In genomic region chr13:63879864-63880141, GRCm38 (mm10) we compare ENCODE assay signal across 26 mouse cellular contexts.
DNase-seq lines count a peak whose midpoint lies in the region; ATAC-seq and TF ChIP-seq lines count a peak whose summit lies in the region.
"Had no signal": no experiment of that assay in that cellular context is flagged by ENCODE, and none has a peak within 500 bp of the region (broad histone marks: within the 10 kb centered on the region; RNA-seq: fewer than 3 reads in every experiment).

No protein-coding gene starts in this region.

- no peak for TF ChIP-seq CTCF in midbrain, postnatal 0 days (IDR thresholded peaks at IDR 0.05)

- no peaks in the 10 kb centered on the region for H3K27me3 ChIP-seq in embryonic facial prominence, embryonic 14.5 days (replicated peaks; ENCODE audit: control insufficient read depth, insufficient read depth, low read length)
- H3K27me3 ChIP-seq in embryonic facial prominence, embryonic 10.5 days (replicated peaks; ENCODE audit: low read depth, poor library complexity, severe bottlenecking): no peaks in the 10 kb centered on the region
- H3K27me3 ChIP-seq in forebrain, embryonic 14.5 days (replicated peaks; ENCODE audit: control insufficient read depth, insufficient read depth, low read length): no peaks in the 10 kb centered on the region
- no peaks in the 10 kb centered on the region for H3K27me3 ChIP-seq in forebrain, embryonic 12.5 days
- no peaks in the 10 kb centered on the region for H3K27me3 ChIP-seq in midbrain, embryonic 14.5 days (ENCODE audit: control insufficient read depth, insufficient read depth, low read length)
- no peaks in the 10 kb centered on the region for H3K27me3 ChIP-seq in midbrain, postnatal 0 days (ENCODE audit: insufficient read depth, low read length)
- H3K27me3 ChIP-seq in stomach, embryonic 16.5 days (ENCODE audit: control insufficient read depth, insufficient read depth, low read length): no peaks in the 10 kb centered on the region
- H3K27me3 ChIP-seq: CH12.LX; embryonic facial prominence, embryonic 12.5 days; embryonic facial prominence, embryonic 15.5 days; forebrain, embryonic 15.5 days; Patski had no signal

- H3K27ac ChIP-seq in embryonic facial prominence, embryonic 14.5 days (replicated peaks; ENCODE audit: low read depth, low read length): no peak overlapping the region
- no peak overlapping the region for H3K27ac ChIP-seq in embryonic facial prominence, embryonic 10.5 days (replicated peaks)
- H3K27ac ChIP-seq in forebrain, embryonic 14.5 days (ENCODE audit: low read depth, low read length): no peak overlapping the region
- no peak overlapping the region for H3K27ac ChIP-seq in forebrain, embryonic 12.5 days
- H3K27ac ChIP-seq in midbrain, embryonic 14.5 days (replicated peaks; ENCODE audit: low read depth, low read length): no peak overlapping the region
- no peak overlapping the region for H3K27ac ChIP-seq in midbrain, postnatal 0 days (ENCODE audit: low read depth, low read length)
- H3K27ac ChIP-seq in stomach, embryonic 16.5 days (ENCODE audit: low read length): no peak overlapping the region
- H3K27ac ChIP-seq: embryonic facial prominence, embryonic 12.5 days; embryonic facial prominence, embryonic 15.5 days; forebrain, embryonic 10.5 days; forebrain, embryonic 15.5 days had no signal

- H3K4me1 ChIP-seq in embryonic facial prominence, embryonic 14.5 days (ENCODE audit: control insufficient read depth, insufficient read depth, low read length): no peaks in the 10 kb centered on the region
- H3K4me1 ChIP-seq in embryonic facial prominence, embryonic 10.5 days: peaks cover 7% of the 10 kb centered on the region; the same call in 1 of the 2 replicates
- H3K4me1 ChIP-seq in forebrain, embryonic 14.5 days (ENCODE audit: control insufficient read depth, insufficient read depth, low read length): peaks cover 8% of the 10 kb centered on the region; the same call in 1 of the 2 replicates
- H3K4me1 ChIP-seq in forebrain, embryonic 12.5 days: peaks cover 11% of the 10 kb centered on the region
- no peaks in the 10 kb centered on the region for H3K4me1 ChIP-seq in midbrain, embryonic 14.5 days (ENCODE audit: control insufficient read depth, insufficient read depth, low read length)
- no peaks in the 10 kb centered on the region for H3K4me1 ChIP-seq in midbrain, postnatal 0 days (ENCODE audit: insufficient read depth, low read length)
- H3K4me1 ChIP-seq in stomach, embryonic 16.5 days (ENCODE audit: control insufficient read depth, insufficient read depth, low read length): peaks cover 6% of the 10 kb centered on the region; the same call in 1 of the 2 replicates
- H3K4me1 ChIP-seq: embryonic facial prominence, embryonic 15.5 days had no signal

- WGBS in embryonic facial prominence, embryonic 14.5 days: 74% methylated on average over 4 of the region's 4 CpGs
- 83% methylated on average over 4 of the region's 4 CpGs for WGBS in embryonic facial prominence, embryonic 10.5 days
- 26% methylated on average over 4 of the region's 4 CpGs for WGBS in forebrain, embryonic 14.5 days
- WGBS in forebrain, embryonic 12.5 days: 47% methylated on average over 4 of the region's 4 CpGs
- 61% methylated on average over 4 of the region's 4 CpGs for WGBS in midbrain, embryonic 14.5 days
- WGBS in midbrain, postnatal 0 days: 55% methylated on average over 4 of the region's 4 CpGs
- 48% methylated on average over 4 of the region's 4 CpGs for WGBS in stomach, embryonic 16.5 days

- peaks cover 5% of the 10 kb centered on the region for H3K36me3 ChIP-seq in embryonic facial prominence, embryonic 14.5 days (ENCODE audit: control insufficient read depth, insufficient read depth, low read length)
- H3K36me3 ChIP-seq in embryonic facial prominence, embryonic 10.5 days (replicated peaks): peaks cover 6% of the 10 kb centered on the region; the same call in 1 of the 2 replicates
- no peaks in the 10 kb centered on the region for H3K36me3 ChIP-seq in forebrain, embryonic 14.5 days (ENCODE audit: control insufficient read depth, insufficient read depth, low read length)
- H3K36me3 ChIP-seq in forebrain, embryonic 12.5 days (replicated peaks): no peaks in the 10 kb centered on the region
- H3K36me3 ChIP-seq in midbrain, embryonic 14.5 days (ENCODE audit: control insufficient read depth, insufficient read depth, low read length): 0 out of 2 replicates have a peak, but pooled peaks cover 3% of the 10 kb centered on the region
- no peaks in the 10 kb centered on the region for H3K36me3 ChIP-seq in midbrain, postnatal 0 days (ENCODE audit: insufficient read depth, low read length)
- H3K36me3 ChIP-seq in stomach, embryonic 16.5 days (ENCODE audit: control insufficient read depth, insufficient read depth, low read length): no peaks in the 10 kb centered on the region
- H3K36me3 ChIP-seq: embryonic facial prominence, embryonic 12.5 days; embryonic facial prominence, embryonic 15.5 days; forebrain, embryonic 15.5 days had no signal

- no peak overlapping the region for H3K4me2 ChIP-seq in embryonic facial prominence, embryonic 14.5 days (ENCODE audit: low read depth, low read length)
- no peak overlapping the region for H3K4me2 ChIP-seq in forebrain, embryonic 14.5 days (ENCODE audit: low read length)
- H3K4me2 ChIP-seq in forebrain, embryonic 12.5 days: no peak overlapping the region
- no peak overlapping the region for H3K4me2 ChIP-seq in midbrain, embryonic 14.5 days (ENCODE audit: low read length)
- H3K4me2 ChIP-seq in midbrain, postnatal 0 days (ENCODE audit: low read depth, low read length, poor library complexity, severe bottlenecking): no peak overlapping the region
- no peak overlapping the region for H3K4me2 ChIP-seq in stomach, embryonic 16.5 days (ENCODE audit: low read depth, low read length)
- H3K4me2 ChIP-seq: embryonic facial prominence, embryonic 12.5 days; embryonic facial prominence, embryonic 15.5 days; forebrain, embryonic 15.5 days had no signal

- no peak for DNase-seq in embryonic facial prominence, embryonic 14.5 days (ENCODE audit: low spot score)
- DNase-seq in embryonic facial prominence, embryonic 10.5 days (ENCODE audit: low spot score): no peak
- no peak for DNase-seq in forebrain, embryonic 14.5 days (ENCODE audit: low spot score)
- peak; percentile 2 for DNase-seq in midbrain, embryonic 14.5 days
- no peak for DNase-seq in midbrain, postnatal 0 days (ENCODE audit: low spot score)
- DNase-seq: adrenal gland, adult 8-10 months; adrenal gland, postnatal 14 days; adrenal gland, postnatal 36 days; B cell, adult 2 months; cerebellum, adult 18-20 months; cerebellum, adult 8-10 months; cerebellum, adult 9-11 months; cerebellum, postnatal 14 days; cerebellum, postnatal 36 days; embryo, embryonic 11 days had no signal

- no peaks in the 10 kb centered on the region for H3K9me3 ChIP-seq in embryonic facial prominence, embryonic 14.5 days (ENCODE audit: control insufficient read depth, low read length)
- no peaks in the 10 kb centered on the region for H3K9me3 ChIP-seq in embryonic facial prominence, embryonic 10.5 days
- no peaks in the 10 kb centered on the region for H3K9me3 ChIP-seq in forebrain, embryonic 14.5 days (replicated peaks; ENCODE audit: control insufficient read depth, low read length)
- no peaks in the 10 kb centered on the region for H3K9me3 ChIP-seq in forebrain, embryonic 12.5 days
- no peaks in the 10 kb centered on the region for H3K9me3 ChIP-seq in midbrain, embryonic 14.5 days (ENCODE audit: control insufficient read depth, low read length)
- H3K9me3 ChIP-seq in midbrain, postnatal 0 days (ENCODE audit: low read length): no peaks in the 10 kb centered on the region
- no peaks in the 10 kb centered on the region for H3K9me3 ChIP-seq in stomach, embryonic 16.5 days (replicated peaks; ENCODE audit: control insufficient read depth, low read length)
- H3K9me3 ChIP-seq: embryonic facial prominence, embryonic 12.5 days; embryonic facial prominence, embryonic 15.5 days; forebrain, embryonic 10.5 days; forebrain, embryonic 15.5 days; G1E had no signal

- ATAC-seq in embryonic facial prominence, embryonic 14.5 days (ENCODE audit: low read depth): peak; percentile 67
- ATAC-seq in forebrain, embryonic 14.5 days: peak; percentile 66; the same call in 1 of the 2 replicates
- ATAC-seq in forebrain, embryonic 12.5 days (ENCODE audit: low FRiP score): no peak
- ATAC-seq in midbrain, embryonic 14.5 days (ENCODE audit: low FRiP score, low TSS enrichment): no peak
- no peak for ATAC-seq in midbrain, postnatal 0 days (ENCODE audit: low FRiP score)
- ATAC-seq in stomach, embryonic 16.5 days (ENCODE audit: insufficient read depth, low FRiP score): 0 out of 2 replicates have a peak, but pooled peaks have one; percentile 25
- ATAC-seq: activated CD4-positive, CD25-positive, alpha-beta regulatory T cell, adult 4 months; forebrain, embryonic 15.5 days; Patski had no signal

- no peak overlapping the region for H3K9ac ChIP-seq in embryonic facial prominence, embryonic 14.5 days (ENCODE audit: low read depth, low read length)
- H3K9ac ChIP-seq in forebrain, embryonic 14.5 days (ENCODE audit: low read length): no peak overlapping the region
- no peak overlapping the region for H3K9ac ChIP-seq in forebrain, embryonic 12.5 days
- H3K9ac ChIP-seq in midbrain, embryonic 14.5 days (replicated peaks; ENCODE audit: low read length): no peak overlapping the region
- H3K9ac ChIP-seq in midbrain, postnatal 0 days (replicated peaks; ENCODE audit: low read length, poor library complexity, severe bottlenecking): no peak overlapping the region
- no peak overlapping the region for H3K9ac ChIP-seq in stomach, embryonic 16.5 days (ENCODE audit: low read length)
- H3K9ac ChIP-seq: embryonic facial prominence, embryonic 12.5 days; embryonic facial prominence, embryonic 15.5 days; forebrain, embryonic 15.5 days had no signal

- H3K4me3 ChIP-seq in embryonic facial prominence, embryonic 14.5 days (ENCODE audit: low read depth, low read length): no peak overlapping the region
- no peak overlapping the region for H3K4me3 ChIP-seq in embryonic facial prominence, embryonic 10.5 days
- H3K4me3 ChIP-seq in forebrain, embryonic 14.5 days (ENCODE audit: low read depth, low read length): no peak overlapping the region
- no peak overlapping the region for H3K4me3 ChIP-seq in forebrain, embryonic 12.5 days (replicated peaks)
- H3K4me3 ChIP-seq in midbrain, embryonic 14.5 days (replicated peaks; ENCODE audit: low read depth, low read length): no peak overlapping the region
- no peak overlapping the region for H3K4me3 ChIP-seq in midbrain, postnatal 0 days (ENCODE audit: low read depth, low read length)
- H3K4me3 ChIP-seq in stomach, embryonic 16.5 days (replicated peaks; ENCODE audit: low read length): no peak overlapping the region
- H3K4me3 ChIP-seq: embryonic facial prominence, embryonic 12.5 days; embryonic facial prominence, embryonic 15.5 days; erythroblast, embryonic 14.5 days; forebrain, embryonic 10.5 days; forebrain, embryonic 15.5 days had no signal

Comparison
In these comparisons a context has a peak if more than half of its experiments do, and no peak if none do; other contexts are left out.
1. ATAC-seq: peak in embryonic facial prominence, embryonic 14.5 days (single experiment), forebrain, embryonic 14.5 days (single experiment) and stomach, embryonic 16.5 days (single experiment); none in forebrain, embryonic 12.5 days (single experiment), midbrain, embryonic 14.5 days (single experiment) and midbrain, postnatal 0 days (single experiment).